Mouse (Mus musculus) ES-Bruce4 (cell line): Measurements from ENCODE around the gene Mbip. TPM values are rescaled to one million over a fixed set of nuclear protein-coding genes. Genes with fewer than 3 reads are reported as not detected.

ENCODE experiments used
- H3K27ac ChIP-seq: 2 replicates; pipeline ENCODE4 v1.5.1; 2012; ENCODE audit warnings: low read length, inconsistent platforms; ENCODE audit not compliant: insufficient read depth
- H3K27me3 ChIP-seq: 2 replicates; pipeline ENCODE4 v1.6.1; 2012; ENCODE audit warnings: mild to moderate bottlenecking, low read length, inconsistent platforms; ENCODE audit not compliant: control insufficient read depth, poor library complexity, insufficient read depth, severe bottlenecking
- H3K36me3 ChIP-seq: 2 replicates; pipeline ENCODE4 v1.6.1; 2012; ENCODE audit warnings: inconsistent platforms, mild to moderate bottlenecking, low read length, moderate library complexity; ENCODE audit not compliant: control insufficient read depth, poor library complexity, insufficient read depth, severe bottlenecking
- H3K4me1 ChIP-seq: one replicate; pipeline ENCODE4 v1.8.1; 2011; ENCODE audit warnings: low read length; ENCODE audit not compliant: control insufficient read depth, insufficient read depth
- H3K4me3 ChIP-seq: 2 replicates; pipeline ENCODE4 v1.5.1; 2011; ENCODE audit warnings: low read depth, mild to moderate bottlenecking, low read length
- H3K9ac ChIP-seq: 2 replicates; pipeline ENCODE4 v1.6.1; 2012; ENCODE audit warnings: low read depth, mild to moderate bottlenecking, inconsistent platforms; ENCODE audit not compliant: poor library complexity, severe bottlenecking
- H3K9me3 ChIP-seq: replicated peaks from 2 replicates; pipeline ENCODE4 v1.6.1; 2012; ENCODE audit warnings: mild to moderate bottlenecking, low read length, inconsistent platforms; ENCODE audit not compliant: control insufficient read depth, poor library complexity, insufficient read depth, severe bottlenecking
- CTCF ChIP-seq: IDR thresholded peaks from one replicate; pipeline ENCODE4 v1.8.1; 2011; ENCODE audit warnings: low read depth, low read length
- EP300 ChIP-seq: IDR thresholded peaks from 2 replicates; pipeline ENCODE4 v1.6.1; 2011; ENCODE audit warnings: low read depth, low read length; ENCODE audit not compliant: insufficient read depth
- POLR2A ChIP-seq: IDR thresholded peaks from one replicate; pipeline ENCODE4 v1.8.1; 2011; ENCODE audit warnings: low read length; ENCODE audit not compliant: insufficient read depth
- polyA plus RNA-seq: library from polyadenylated mRNA; stranded (reverse); fragments of >200 nt; gene quantifications from 2 replicates; pipeline ENCODE4 v1.2.4, GENCODE M21; 2011; ENCODE audit warnings: low read depth; ENCODE audit not compliant: missing spikeins, insufficient read depth, insufficient read length

The Mbip gene
- polyA plus RNA-seq, 1 experiment: 36.1 TPM

DNA sequence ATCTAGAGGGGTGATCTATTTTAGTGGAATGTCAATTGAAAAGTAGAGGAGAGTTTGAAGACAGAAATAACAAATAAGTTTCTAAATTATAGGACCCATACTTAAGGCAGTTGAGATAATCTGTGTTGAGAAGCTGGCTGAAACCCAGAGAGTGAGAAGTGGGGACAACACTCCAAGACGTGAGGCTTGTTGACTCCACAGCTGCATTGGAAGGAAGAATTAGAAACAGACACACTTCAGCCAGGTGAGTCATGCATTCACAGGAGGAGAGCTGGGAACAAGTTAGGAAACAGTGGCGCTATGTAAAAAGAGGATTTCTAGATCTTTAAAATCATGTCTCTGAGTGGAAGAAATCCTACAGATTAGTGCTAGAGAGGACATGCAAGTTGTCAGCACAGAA lies 12.2 kb downstream of the Mbip start:
- H3K9ac ChIP-seq: no peak overlapping the region
- H3K4me3 ChIP-seq: no peak overlapping the region
- no peaks in the 10 kb centered on the region for H3K4me1 ChIP-seq
- peaks cover 30% of the 10 kb centered on the region for H3K36me3 ChIP-seq
- TF ChIP-seq CTCF (no peak), POLR2A (no peak), EP300 (no peak)
- H3K27me3 ChIP-seq: no peaks in the 10 kb centered on the region
- no peaks in the 10 kb centered on the region for H3K9me3 ChIP-seq
- H3K27ac ChIP-seq: no peak overlapping the region

DNA sequence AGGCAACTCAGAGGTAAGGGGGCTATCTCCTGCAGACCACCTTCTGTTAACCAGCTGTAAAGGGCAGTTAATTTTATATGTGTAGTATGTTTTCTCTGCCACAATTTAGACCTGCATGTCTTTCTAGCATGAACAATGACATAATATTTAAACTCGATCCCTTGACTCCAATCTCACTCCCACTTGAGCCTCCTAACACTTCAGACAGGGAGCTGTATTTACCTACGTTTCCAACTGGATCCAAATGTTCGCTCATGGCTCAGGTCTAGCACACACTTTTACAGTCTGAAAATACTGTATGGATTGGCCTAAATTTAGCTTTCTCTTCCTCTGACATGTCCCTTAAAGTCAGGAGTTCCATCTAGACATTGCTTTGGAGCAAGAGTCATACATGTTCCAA lies 13.2 kb downstream of the Mbip start:
- H3K9ac ChIP-seq: no peak overlapping the region
- no peaks in the 10 kb centered on the region for H3K4me1 ChIP-seq
- H3K27me3 ChIP-seq: no peaks in the 10 kb centered on the region
- TF ChIP-seq EP300 (no peak), POLR2A (no peak), CTCF (no peak)
- H3K9me3 ChIP-seq: no peaks in the 10 kb centered on the region
- H3K36me3 ChIP-seq: peaks cover 33% of the 10 kb centered on the region
- no peak overlapping the region for H3K4me3 ChIP-seq
- no peak overlapping the region for H3K27ac ChIP-seq

DNA sequence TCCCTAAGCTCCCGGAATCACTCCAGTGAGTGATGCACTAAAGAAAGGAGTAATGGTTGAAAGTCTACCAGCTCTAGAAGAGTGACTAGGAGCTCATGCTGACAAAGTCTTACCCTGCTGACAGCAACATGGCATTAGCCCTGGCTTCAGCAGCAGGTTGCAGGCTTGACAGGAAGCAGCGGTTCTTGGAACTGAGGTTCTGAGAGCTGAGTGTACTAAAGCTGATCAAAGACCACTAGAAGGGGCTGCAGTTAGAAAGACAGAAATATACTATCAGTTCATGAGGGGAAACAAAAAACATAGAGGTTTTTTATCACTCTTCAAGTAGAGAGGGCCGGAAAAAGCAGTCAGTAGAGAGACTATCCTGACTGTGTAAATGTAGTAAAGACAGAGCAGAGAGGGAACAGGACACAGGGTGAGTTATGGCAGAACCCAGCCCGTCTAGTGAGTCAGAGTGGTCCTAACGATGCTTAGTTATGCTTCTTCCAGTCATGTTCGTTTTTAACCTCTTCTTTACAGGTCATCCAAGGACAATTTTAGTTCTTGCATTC lies 18.2 kb downstream of the Mbip start:
- no peaks in the 10 kb centered on the region for H3K4me1 ChIP-seq
- no peaks in the 10 kb centered on the region for H3K9me3 ChIP-seq
- no peak overlapping the region for H3K4me3 ChIP-seq
- no peak overlapping the region for H3K27ac ChIP-seq
- no peak overlapping the region for H3K9ac ChIP-seq
- no peaks in the 10 kb centered on the region for H3K27me3 ChIP-seq
- TF ChIP-seq EP300: no peak
- no peak for TF ChIP-seq CTCF
- no peak for TF ChIP-seq POLR2A
- peaks cover 4% of the 10 kb centered on the region for H3K36me3 ChIP-seq

DNA sequence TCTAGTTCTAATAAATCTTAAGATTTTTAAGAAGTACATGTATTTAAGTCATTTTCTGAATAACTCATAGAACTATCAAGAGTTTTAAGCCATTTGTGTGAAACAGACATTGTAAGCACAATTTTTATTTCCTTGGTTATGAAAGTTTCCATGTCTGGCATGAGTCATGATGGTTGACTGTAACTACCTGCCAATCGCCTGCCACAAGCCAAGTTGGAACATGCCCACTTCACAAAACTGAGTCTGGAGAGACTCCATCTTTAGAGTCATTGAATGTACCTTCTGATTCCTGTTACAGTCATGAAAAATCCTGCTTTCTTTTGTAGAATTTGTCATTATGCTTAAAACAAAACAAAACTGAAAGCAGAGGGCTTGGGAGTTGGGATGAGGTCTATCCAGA lies 19.8 kb downstream of the Mbip start:
- no peaks in the 10 kb centered on the region for H3K9me3 ChIP-seq
- no peaks in the 10 kb centered on the region for H3K4me1 ChIP-seq
- H3K4me3 ChIP-seq: no peak overlapping the region
- H3K9ac ChIP-seq: no peak overlapping the region
- peaks cover 3% of the 10 kb centered on the region for H3K36me3 ChIP-seq
- no peak for TF ChIP-seq CTCF
- TF ChIP-seq EP300: no peak
- TF ChIP-seq POLR2A: no peak
- H3K27ac ChIP-seq: no peak overlapping the region
- H3K27me3 ChIP-seq: no peaks in the 10 kb centered on the region

DNA sequence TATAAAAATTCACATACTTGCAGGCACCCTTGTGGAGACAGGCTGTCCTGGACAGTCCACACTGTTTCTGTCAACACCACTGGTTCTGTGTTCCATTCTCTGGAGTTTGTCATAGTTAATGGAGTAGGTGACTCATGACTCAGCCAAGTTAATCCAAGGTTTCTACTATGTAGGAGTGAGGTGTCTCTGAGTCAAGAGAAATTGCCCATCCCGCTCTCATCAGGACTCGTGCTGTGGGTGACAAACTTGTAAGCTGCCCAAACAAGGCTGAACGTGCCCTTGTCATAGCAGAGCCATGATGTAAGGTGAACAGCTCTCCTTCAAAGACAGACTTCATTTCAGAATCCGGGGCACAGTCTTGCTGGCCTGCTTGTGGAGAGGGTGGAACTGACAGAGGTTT lies 26.8 kb downstream of the Mbip start:
- TF ChIP-seq POLR2A: no peak
- no peak for TF ChIP-seq CTCF
- TF ChIP-seq EP300: no peak
- no peak overlapping the region for H3K27ac ChIP-seq
- H3K4me3 ChIP-seq: no peak overlapping the region
- peaks cover 3% of the 10 kb centered on the region; the same call in 1 of the 2 replicates for H3K9me3 ChIP-seq
- no peaks in the 10 kb centered on the region for H3K4me1 ChIP-seq
- no peak overlapping the region for H3K9ac ChIP-seq
- H3K27me3 ChIP-seq: no peaks in the 10 kb centered on the region
- no peaks in the 10 kb centered on the region for H3K36me3 ChIP-seq

DNA sequence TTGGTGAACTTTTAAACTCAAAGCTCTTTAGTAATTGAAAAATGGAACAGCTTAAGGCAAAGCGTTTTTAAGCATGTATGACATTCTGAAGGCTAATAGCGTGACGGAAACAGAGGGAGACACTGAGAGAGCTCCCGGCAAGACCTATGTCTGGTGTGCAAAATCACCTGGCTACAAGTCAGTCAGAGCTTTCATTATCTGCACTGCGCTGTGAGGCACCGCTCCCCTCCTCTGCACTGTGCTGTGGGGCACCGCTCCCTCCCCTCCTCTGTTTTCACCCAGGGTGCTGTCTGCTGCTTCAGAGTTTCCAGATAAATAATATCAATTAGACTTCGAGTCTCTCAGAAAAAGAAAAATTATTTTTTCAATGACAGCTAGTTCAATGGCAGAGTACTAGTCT lies 27.6 kb downstream of the Mbip start:
- Histone ChIP-seq H3K9ac (no peak overlapping the region), H3K27ac (no peak overlapping the region), H3K9me3 (peaks cover 10% of the 10 kb centered on the region), H3K27me3 (no peaks in the 10 kb centered on the region), H3K36me3 (no peaks in the 10 kb centered on the region), H3K4me1 (no peaks in the 10 kb centered on the region), H3K4me3 (no peak overlapping the region)
- TF ChIP-seq POLR2A: no peak
